Mouse (Mus musculus): ENCODE data around the gene Gadd45a.
A peak's percentile ranks its signal among the peaks of the same experiment; 100 is the strongest.
"Not testable (repeated sequence)": the region's sequence is repeated elsewhere in the genome, so short reads cannot be mapped to it uniquely, and the experiment has no call there.

Gadd45a gene

DNA sequence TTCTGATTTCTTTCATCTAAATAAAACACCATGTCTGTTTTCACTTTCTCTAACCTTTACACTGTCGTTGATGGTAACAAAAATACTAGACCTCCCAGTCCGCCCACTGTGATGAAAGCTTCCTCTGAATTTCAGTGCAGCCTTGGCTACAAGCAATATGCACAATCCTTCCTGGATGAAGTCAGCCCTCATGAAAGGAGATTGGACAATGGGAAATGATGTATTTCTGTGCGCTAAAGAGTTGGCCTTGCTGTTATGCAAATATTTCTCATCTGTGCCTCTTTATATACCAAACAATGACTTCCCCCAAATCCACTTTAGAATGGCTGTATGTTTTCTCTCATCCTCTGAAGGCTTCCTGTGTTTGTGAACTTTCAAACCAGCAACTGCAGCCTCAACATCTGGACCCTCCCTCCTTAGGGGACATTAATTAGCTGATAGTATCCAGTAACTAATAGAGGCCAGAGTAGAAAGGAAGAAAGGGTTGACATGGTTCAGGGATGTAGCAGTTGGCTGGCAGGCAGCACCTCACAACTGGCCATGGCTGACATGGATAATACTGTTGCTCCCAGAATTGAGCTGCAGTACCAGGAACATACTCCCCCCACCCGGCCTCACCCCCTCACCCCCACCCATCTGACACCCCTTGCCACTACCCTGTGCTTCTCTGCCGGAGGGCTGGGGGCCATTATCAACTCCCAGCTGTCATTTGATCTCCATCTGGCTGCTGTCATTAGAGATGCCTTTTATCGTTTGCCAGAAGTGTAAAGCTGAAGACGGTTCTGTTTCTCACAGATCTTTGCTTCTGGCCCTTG lies 11.8 kb upstream of the Gadd45a start:
- DNase-seq (ENCODE audit: low spot score) = no peak

DNA sequence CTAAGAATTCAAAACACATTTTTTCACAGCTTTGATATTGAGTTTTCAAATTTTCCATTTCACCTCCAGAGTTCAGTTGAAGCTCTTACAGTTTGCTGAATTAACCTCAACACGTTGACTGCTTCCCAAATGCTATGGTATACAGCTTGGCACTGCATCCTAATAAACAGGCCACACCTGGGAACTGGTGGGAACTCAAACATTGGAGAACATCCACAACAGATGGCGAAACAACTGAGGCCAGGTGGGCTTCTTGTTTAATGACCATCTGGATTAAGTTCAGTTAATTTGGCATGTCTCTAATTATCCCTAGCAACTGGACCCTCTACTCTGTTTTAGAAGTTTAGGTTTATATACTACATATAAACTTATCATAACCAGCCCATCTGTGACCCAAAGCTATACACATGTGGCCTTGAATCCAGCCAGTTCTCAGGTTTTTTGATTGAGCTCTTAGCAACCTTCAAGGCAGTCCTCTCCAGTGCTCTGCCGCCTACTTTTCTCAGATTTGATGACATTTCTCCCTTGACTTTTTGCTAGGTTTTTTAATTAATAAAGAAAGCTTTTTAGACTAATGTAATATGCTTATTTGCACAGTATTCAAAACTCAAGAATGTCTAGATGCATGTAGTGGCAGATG lies 10.9 kb upstream of the Gadd45a start:
- no peak for DNase-seq (ENCODE audit: low spot score)

DNA sequence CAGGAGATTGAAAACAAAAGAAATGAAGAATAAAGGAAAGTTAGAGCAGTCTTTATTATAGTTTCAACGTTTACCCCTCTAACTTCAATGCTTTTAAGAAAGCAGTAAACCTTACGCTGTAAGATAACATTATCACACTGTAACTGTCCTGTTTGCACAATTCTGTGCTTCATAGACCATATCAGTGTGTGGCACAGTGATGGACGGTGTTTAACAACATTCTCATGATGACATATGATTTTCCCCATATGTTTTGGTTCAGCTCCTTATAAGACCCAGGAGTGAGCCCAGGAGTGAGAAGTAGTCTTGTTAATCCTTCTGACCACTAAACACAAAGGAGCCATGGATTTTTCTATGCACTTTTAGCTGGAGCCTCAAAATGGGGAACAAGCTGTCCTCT lies 9.7 kb upstream of the Gadd45a start:
- no peak for DNase-seq (ENCODE audit: low spot score)

DNA sequence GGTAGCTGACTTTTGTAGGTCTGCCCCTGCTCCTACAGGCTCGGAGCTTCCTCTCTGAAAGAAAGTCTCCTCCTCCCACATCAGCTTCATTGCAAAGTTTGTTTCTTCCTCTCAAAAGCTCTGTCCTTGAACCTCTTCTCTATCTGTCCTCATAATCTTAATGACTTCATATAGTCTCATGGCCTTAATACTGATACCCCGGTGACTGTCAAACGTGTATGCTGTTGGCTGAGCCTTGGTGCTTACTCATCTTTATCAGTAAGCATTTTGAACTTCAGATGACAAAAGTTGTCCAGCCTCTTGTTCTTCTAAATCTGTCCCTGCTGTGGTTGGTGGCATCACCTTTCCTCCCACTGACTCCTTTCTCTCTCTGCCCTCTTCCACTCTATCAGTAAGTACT lies 8.2 kb upstream of the Gadd45a start:
- no peak for DNase-seq (ENCODE audit: low spot score)

DNA sequence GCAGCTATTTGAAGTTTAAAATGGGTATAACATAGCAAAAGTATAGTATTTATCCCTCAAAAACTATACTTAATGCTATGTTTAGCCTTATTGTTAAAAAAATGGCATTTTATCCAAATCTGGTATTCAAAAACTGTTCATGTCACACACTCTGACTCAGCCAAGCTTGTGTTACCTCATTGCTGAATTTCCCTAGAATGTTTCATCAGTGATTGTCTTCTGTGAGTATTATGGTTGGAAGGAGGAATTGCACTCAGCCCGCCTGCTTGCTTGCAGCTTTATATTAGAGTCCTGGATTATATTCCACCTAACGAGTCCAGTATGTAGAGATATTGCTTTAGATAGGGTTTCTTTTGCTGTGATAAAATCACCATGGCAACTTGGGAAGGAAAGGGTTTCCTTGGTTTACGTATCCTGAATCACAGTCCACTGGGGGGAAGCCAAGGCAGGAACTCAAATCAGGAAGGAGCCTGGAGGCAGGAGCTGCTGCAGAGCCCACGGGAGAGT lies 3.7 kb upstream of the Gadd45a start:
- no peak for DNase-seq (ENCODE audit: low spot score)

DNA sequence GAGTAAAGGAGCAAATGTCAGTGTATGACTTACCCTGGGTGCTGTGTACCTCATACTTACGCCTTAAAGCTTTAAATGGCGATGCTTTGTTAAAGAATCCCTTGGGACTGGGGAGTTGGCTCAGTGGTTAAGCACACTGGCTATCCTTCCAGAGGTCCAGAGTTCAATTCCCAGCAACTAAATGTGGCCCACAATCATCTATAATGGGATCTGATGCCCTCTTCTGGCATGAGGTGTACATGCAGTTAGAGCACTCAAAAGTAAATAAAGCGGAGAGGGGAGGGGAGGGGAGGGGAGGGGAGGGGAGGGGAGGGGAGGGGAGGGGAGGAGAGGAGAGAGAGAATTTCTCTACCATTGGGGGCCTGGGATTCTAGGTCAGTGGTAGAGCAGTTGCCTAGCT lies 1.7 kb upstream of the Gadd45a start:
- no peak for DNase-seq (ENCODE audit: low spot score)

DNA sequence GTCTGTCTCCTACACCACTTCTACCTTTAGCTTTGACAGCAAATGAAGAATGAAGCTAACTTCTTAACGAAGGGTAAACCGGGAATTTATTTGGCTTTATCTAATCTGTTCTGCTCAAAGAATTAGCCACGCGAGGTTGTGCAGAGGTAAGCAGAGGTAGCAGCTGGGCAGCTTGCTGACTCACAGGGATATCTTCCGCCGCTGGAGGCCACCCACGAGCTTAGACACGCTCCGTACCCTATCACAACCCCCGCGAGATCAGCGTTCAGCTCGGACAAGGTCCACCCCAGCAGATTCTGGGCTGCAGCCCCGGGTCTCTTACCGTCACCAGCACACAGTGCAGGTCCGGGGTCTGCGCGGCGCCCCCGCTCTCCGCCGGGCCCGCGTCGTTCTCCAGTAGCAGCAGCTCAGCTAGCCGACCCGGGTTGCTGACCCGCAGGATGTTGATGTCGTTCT lies 873 bp downstream of the Gadd45a start:
- DNase-seq (ENCODE audit: low spot score) = peak; percentile 67

DNA sequence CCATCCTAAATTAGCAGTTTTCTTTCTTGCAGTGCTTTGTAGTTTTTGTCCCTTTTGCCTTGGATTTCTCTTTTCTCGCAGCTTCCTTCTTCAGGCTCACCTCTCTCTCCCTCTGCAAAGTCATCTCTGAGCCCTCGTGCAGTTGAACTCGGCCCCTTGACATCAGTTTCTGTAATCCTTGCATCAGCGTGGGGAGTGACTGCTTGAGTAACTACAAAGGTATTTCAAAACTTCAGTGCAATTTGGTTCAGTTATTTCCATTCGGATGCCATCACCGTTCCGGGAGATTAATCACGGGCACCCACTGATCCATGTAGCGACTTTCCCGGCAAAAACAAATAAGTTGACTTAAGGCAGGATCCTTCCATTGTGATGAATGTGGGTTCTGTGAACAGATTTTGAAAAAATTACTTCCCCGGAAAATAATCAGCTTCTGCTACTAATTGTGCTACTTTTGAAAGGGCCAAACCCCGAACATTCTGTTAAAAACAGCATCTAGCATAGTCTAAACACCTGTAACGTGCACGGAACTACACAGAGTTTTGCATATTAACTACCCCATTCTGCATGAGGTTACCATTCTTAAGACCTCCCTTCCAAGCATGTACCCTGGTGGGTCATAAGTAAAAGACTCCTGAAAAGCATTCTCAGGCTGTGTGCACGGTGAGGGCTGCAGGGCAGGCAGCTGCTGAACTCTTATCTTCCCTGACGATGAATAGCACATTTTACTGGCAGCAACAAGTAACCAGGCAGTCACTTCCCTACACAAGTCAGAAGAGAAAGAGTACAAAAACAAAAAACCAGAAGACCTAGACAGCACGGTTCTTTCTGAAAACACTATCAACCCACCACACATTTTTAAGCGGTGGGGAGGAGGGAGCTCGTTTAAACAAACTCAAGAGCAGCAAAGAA lies 1.6 kb downstream of the Gadd45a start:
- no peak for DNase-seq (ENCODE audit: low spot score)

DNA sequence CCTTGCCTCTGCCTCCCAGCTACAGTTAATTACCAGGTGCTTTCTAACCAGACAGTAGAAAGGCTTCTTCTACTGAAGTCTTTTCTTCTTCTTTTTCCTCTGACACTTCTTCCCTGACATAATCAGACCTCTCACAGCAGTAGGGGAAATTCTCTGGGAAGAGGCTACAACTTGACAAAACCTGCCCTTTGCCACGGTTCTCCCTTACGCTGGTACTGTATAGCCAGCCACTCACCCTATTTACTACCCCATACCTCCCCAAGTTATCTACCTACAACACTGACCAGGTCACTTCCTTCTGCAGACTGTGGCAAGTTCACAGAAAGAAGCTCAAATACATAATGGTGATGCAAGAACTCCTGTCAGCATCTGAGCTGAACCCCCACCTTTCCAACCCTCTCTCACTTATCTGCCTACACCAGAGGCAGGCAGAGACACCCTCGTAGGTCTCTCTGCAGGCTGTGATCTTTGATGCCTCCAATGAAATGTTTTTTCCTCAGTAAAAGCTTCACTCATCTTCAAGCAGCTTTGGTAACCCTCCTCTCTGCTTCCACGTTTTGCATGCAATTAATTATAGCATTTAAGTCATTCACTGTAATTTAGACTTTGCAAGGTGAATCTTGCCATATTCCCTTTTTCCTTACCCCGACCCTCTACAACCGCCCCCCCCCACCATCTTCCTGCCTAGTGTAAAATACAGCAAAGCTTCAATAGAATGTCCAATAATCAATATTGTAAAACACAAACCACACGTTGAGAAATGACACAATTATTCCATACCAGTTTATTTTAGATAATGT lies 2.7 kb downstream of the Gadd45a start:
- no peak for DNase-seq (ENCODE audit: low spot score)

DNA sequence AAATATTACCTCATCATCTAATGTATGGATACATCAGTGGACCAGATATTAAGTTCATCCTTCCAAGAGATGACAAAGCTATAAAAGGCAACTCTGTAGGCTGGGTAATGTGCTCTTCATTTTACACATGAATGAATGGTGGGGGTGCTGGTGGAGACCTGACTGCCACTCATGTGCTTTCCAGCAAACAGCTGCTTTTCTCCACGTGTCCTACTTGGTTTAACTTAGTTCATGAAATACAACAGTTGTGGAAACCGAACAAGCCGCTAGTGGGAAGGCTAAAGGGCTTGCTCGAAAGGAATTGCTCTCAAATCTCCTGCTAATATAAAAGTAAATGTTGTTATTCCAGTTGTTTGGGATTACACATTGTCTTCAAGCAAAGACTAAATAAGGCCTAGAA lies 3.7 kb downstream of the Gadd45a start:
- no peak for DNase-seq (ENCODE audit: low spot score)

DNA sequence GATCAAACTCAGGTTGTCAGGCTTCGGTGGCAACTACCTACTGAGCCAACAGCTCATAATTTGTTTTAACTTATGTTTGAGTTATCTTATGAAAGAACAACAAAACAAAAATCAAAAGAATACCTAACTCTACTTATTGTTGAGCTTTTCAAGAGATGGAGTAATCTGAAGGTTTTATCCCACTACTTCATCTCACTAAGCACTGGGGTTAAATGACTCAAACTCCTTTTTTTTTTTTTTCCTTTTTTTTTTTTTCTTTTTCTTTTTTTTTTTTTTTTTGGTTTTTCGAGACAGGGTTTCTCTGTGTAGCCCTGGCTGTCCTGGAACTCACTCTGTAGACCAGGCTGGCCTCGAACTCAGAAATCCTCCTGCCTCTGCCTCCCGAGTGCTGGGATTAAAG lies 4.3 kb downstream of the Gadd45a start:
- DNase-seq (ENCODE audit: low spot score) = not testable (repeated sequence)

DNA sequence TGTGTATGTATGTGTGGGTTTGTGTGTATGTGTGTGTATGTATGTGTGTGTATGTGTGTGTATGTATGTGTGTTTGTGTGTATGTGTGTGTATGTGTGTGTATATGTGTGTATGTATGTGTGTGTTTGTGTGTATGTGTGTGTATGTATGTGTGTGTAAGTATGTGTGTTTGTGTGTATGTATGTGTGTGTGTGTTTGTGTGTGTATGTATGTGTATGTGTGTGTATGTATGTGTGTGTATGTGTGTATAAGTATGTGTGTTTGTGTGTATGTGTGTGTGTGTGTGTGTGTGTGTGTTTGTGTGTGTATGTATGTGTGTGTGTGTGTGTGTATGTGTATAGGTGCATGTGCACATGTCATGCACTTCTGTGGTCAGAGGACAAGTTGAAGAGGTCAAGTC lies 4.7 kb downstream of the Gadd45a start:
- DNase-seq (ENCODE audit: low spot score) = not testable (repeated sequence)

DNA sequence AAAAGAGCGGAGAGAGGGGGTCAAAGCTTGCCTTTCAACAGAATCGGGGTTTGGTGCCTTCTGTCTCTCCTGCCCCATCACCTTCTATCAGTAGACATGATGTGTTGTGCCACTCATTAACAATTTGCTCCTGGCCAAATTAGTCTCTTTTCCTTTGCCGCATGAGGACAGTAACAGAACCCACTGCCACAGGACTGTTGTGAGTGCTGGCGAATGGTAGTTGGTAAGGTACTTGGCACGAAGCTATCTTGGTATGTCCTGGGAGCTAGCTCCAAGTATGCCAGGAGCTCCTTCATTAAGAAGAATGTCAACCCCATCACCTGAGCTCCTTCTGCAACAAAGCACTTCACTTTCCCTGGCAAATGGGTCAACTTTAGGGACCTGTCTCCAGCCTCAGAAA lies 6.4 kb downstream of the Gadd45a start:
- DNase-seq (ENCODE audit: low spot score) = no peak

DNA sequence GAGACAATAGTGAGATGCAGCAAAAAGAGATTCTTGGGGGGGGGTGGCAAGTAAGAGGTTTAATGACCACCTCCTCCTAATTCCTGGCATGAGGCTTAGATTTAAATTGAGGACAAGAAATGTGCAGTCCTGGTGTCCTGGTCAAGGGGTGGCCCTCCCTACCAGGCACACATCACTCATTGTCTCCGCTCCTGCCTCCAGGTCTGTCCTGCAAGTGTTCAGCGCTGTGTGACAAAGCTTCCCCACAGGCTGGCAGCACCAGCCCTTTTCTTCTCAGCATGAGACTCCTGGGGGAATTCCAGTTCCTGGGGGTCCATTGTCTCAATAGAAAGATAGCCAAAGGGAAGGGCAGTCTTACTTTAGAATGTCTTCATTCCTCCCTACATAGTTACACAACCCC lies 6.8 kb downstream of the Gadd45a start:
- no peak for DNase-seq (ENCODE audit: low spot score)

DNA sequence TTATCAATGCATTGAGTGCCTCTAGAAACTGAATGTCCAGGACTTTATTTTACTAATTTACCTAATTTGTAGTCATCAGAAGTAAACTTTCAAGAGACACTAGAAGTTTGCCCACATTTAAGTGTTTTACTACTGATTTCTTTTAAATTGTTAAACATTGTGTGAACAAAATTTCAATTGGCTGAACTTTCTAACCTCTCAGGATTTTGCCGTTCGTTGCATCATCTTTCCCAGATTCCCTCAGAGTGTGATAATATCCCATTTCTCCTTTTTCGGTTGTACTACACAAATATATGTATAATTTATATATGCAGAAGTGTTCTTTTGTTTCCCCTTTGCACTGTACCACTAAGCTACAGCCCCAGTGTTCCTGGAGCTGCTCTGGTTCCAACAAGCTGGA lies 7.3 kb downstream of the Gadd45a start:
- DNase-seq (ENCODE audit: low spot score) = no peak

DNA sequence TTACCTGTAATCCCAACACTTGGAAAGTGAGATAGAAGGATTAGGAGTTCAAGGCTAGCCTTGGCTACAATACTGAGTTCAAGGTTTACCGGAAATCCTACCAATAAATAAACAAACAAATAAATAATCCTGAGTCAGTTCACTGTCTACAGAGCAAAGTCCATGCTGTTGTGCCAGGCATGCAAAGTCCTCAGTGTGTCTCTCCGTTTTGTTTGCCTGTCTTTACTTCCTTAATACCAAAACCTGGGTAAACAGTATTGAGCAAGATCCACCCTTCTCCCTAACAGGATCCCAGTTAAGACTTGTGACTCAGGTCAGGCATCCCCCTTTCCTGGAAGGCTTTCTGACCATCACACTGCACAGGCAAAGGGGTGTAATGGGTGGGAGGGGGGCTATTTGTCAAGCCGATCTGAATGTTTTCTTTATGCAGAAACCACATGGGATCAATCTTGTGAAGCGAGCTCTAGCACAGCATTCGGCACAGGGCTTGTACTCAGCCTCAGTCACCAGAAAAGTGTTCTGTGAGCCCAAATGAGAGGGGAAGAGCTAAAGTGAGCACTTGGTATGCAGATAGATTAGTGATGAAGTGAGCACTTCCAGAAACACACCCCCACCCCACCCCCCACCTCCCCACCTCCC lies 7.8 kb downstream of the Gadd45a start:
- DNase-seq (ENCODE audit: low spot score) = no peak

DNA sequence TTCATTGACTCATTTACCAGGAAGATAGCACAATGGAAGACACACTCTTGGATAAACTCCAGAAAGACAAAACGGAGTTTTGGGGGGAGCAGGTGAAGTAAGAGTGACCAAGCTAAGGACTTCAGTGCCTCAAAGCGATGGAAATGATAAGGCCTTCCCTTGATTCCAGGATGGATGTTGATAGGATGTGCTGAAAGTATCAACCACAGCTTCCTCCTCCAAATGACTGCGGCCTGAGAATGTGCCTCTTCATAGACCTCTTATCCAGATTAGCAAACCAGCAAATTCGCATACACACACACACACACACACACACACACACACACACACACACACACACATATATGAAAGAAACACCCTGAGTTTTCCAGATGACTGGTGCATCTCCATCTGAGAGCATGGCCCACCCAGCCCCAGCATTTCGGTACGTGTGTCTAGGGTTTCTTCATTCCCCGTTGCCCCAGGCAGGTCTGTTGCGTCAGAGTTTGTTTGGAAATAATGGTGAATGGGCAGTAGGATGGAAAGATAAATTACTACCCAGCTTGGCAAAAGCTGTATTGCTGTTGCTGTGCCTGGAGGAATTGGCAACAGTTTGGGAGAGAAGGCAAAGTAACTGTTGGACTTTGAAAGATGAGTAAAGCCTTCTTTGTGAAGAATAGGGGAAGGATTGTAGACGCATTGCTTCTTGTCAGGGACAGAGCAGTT lies 9.7 kb downstream of the Gadd45a start:
- no peak for DNase-seq (ENCODE audit: low spot score)

DNA sequence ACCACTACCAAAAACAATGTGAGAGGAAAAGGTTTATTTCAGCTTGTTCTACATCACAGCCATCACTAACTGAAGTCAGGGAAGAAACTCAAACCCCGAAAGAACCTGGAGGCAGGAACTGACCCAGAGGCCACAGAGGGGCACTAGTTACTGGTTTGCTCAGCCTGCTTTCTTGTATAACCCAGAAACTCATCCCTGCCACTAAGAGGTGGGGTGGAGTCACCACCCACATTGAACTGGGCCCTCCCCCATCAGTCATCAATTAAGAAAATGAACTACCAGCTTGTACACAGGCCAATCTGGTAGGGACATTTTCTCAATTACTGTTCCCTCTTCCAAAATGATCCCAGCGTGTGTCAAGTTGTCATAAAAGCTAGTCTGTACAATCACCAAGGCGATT lies 10.6 kb downstream of the Gadd45a start:
- DNase-seq (ENCODE audit: low spot score) = no peak

DNA sequence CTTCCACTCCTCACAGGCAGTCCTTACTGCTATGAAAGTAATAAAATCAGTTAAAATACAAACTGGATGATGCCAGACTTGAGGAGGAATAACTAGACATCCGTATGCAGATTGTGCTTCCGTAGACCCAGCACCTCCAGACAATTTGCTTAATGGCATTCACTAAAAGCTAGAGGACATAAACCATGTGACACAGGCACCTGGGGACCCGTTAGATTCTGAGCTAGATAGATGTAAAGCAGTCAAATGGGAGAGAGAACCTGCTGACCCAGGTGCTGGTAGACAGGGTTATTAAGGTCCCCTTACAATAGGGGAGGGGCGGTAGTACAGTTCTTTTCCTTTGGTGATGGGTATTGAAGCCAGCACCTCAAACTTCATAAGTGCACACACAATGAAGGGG lies 13.5 kb downstream of the Gadd45a start:
- no peak for DNase-seq (ENCODE audit: low spot score)

DNA sequence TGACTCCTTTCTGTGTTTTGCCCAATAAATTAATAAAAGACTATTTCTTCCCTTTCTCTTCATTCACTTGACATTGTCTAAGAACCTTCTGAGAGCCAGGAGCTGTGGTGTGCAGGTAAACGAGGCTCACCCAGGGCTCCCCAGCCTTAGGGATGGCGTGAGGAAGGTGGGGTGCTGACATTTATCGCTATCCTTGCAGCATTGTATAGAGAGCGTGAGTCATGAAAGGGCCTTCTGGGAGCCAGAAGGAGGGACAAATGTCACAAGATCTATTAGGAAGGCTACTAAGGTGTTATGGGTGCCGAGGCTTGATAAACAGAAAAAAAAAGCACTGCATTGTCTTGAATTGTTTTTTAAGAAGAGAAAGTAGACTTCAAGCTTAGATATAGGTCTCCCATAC lies 15.9 kb downstream of the Gadd45a start:
- DNase-seq (ENCODE audit: low spot score) = no peak

DNA sequence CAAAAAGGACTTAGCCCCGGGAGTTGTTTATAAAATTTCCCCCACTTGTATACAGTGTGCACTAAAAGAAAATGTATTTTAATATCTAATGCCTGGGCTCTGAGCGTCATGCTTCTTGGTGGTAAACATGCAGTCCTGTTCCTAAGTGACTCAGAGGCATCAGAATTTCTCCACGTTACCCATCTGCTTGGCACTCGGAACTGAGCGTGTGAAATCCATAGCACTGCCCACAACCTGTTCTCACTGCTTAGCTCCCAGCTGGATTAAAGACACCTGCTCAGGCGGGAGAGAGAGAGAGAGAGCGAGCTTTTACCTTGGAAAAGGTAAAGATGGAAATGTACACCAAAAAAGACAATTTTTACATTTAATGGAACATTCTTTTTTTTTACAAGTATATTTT lies 18.3 kb downstream of the Gadd45a start:
- DNase-seq (ENCODE audit: low spot score) = not testable (repeated sequence)

All from urinary bladder, postnatal 25 days (tissue).